Mouse (Mus musculus) stomach, embryonic 16.5 days (tissue): ENCODE measurements around the gene Dnm3. TPM values are rescaled to one million over a fixed set of nuclear protein-coding genes. Genes with fewer than 3 reads are reported as not detected.

ENCODE experiments used
- ATAC-seq: fragments of 200-750 bp; cut with Nextera tagmentation; 2 replicates; pipeline ENCODE4 v1.8.0; 2017; ENCODE audit warnings: moderate number of reproducible peaks, moderate TSS enrichment; ENCODE audit not compliant: insufficient read depth, low FRiP score
- H3K27ac ChIP-seq: fragments of 300-500 bp; sonication (generic); 2 replicates; pipeline ENCODE4 v1.5.1; 2014; ENCODE audit warnings: low read length
- H3K27me3 ChIP-seq: fragments of 300-500 bp; sonication (generic); 2 replicates; pipeline ENCODE4 v1.6.1; 2014; ENCODE audit warnings: low read length, control low read depth, mixed read lengths; ENCODE audit not compliant: control insufficient read depth, insufficient read depth
- H3K36me3 ChIP-seq: fragments of 300-500 bp; sonication (generic); 2 replicates; pipeline ENCODE4 v1.6.1; 2014; ENCODE audit warnings: low read length; ENCODE audit not compliant: control insufficient read depth, insufficient read depth
- H3K4me1 ChIP-seq: fragments of 300-500 bp; sonication (generic); 2 replicates; pipeline ENCODE4 v1.6.1; 2014; ENCODE audit warnings: low read length, control low read depth, mixed read lengths; ENCODE audit not compliant: control insufficient read depth, insufficient read depth
- H3K4me2 ChIP-seq: fragments of 300-500 bp; sonication (generic); 2 replicates; pipeline ENCODE4 v1.6.1; 2014; ENCODE audit warnings: low read depth, low read length, mixed read lengths
- H3K4me3 ChIP-seq: fragments of 300-500 bp; sonication (generic); replicated peaks from 2 replicates; pipeline ENCODE4 v1.5.1; 2014; ENCODE audit warnings: mild to moderate bottlenecking, low read length
- H3K9ac ChIP-seq: fragments of 300-500 bp; sonication (generic); 2 replicates; pipeline ENCODE4 v1.6.1; 2014; ENCODE audit warnings: low read length
- H3K9me3 ChIP-seq: fragments of 300-500 bp; sonication (generic); replicated peaks from 2 replicates; pipeline ENCODE4 v1.6.1; 2016; ENCODE audit warnings: low read length, control low read depth; ENCODE audit not compliant: control insufficient read depth
- WGBS: fragments of 180-500 bp; shearing (Covaris S2); extraction: QIAGEN DNeasy Blood & Tissue Kit; methylation state at CpG from one replicate; pipeline ENCODE4 v1.1.7; 2014; 5-methylcytosine and 5-hydroxymethylcytosine counted together
- polyA plus RNA-seq: library from polyadenylated mRNA; unstranded; fragments of >200 nt; fragmentation: Nextera tagmentation; extraction: Ambion mirVana; gene quantifications from 2 replicates; pipeline ENCODE4 v1.2.1, GENCODE M21; 2015

The Dnm3 gene
- polyA plus RNA-seq, 1 experiment from 2014 or later = 6.4 TPM

DNA sequence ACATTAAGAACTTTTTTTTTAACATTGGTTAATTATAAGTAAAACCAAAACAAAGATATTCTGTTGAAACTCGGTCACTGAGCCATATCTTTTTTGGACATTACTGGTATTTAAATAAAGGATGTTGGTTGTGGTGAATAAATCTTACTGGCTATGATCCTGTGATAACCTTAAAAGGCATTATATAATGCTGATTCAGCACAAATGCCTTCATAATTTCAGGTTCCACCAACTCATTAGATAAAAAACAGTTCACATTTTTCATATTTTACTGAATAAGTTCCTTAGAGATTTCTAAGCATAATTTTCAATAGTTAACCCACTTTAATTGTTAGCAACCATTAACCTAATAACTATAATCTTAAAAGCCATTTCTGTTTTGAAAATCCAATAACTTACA lies 4.9 kb downstream of the Dnm3 start:
- Histone ChIP-seq H3K4me1 (0 out of 2 replicates have a peak, but pooled peaks cover 3% of the 10 kb centered on the region), H3K36me3 (no peaks in the 10 kb centered on the region), H3K27ac (no peak overlapping the region), H3K27me3 (peaks cover 5% of the 10 kb centered on the region; the same call in 1 of the 2 replicates), H3K4me2 (no peak overlapping the region), H3K9me3 (no peaks in the 10 kb centered on the region), H3K9ac (no peak overlapping the region), H3K4me3 (no peak overlapping the region)
- ATAC-seq = no peak
- whole genome bisulfite sequencing = 77% methylated on average over 1 of the region's 1 CpGs

- Histone ChIP-seq H3K27me3 (no peaks in the 10 kb centered on the region), H3K9me3 (no peaks in the 10 kb centered on the region), H3K4me2 (no peak overlapping the region), H3K9ac (no peak overlapping the region), H3K27ac (no peak overlapping the region), H3K36me3 (no peaks in the 10 kb centered on the region), H3K4me3 (no peak overlapping the region), H3K4me1 (no peaks in the 10 kb centered on the region)
- no peak for ATAC-seq
Measured at GRCm38 (mm10) chr1:162471089-162471488, 6.7 kb downstream of the Dnm3 start.

GRCm38 (mm10) chr1:162469752-162470280 lies 8.0 kb downstream of the Dnm3 start:
- ATAC-seq = no peak
- H3K36me3 ChIP-seq = no peaks in the 10 kb centered on the region

DNA sequence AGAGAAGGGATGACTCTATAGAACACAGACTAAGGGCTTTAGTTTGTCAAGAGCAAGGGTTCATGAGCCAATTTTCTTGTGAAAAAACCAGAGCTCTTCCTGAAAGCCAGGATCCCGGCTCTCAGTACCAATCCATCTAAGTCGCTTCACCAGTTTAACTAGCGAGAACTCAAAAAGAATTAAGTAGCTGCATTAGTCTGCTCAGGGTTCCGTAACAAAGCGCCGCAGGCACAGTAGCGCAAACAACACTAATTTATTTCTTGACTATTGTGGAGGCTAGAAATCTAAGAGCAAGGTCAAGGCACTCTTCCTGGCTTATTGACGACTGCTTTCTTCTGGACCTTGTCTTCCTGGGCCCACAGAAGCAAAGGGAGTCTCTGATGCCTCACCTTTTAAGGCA lies 14.2 kb downstream of the Dnm3 start:
- Histone ChIP-seq H3K4me3 (no peak overlapping the region), H3K27me3 (no peaks in the 10 kb centered on the region), H3K4me2 (no peak overlapping the region), H3K9me3 (no peaks in the 10 kb centered on the region), H3K4me1 (no peaks in the 10 kb centered on the region), H3K27ac (no peak overlapping the region), H3K9ac (no peak overlapping the region), H3K36me3 (no peaks in the 10 kb centered on the region)
- WGBS = 81% methylated on average over 8 of the region's 8 CpGs
- no peak for ATAC-seq

More at GRCm38 (mm10) chr1:162469752-162470280, 8.0 kb downstream of the Dnm3 start:
- H3K9ac ChIP-seq = no peak overlapping the region
- no peak overlapping the region for H3K4me2 ChIP-seq
- no peak overlapping the region for H3K4me3 ChIP-seq
- no peak overlapping the region for H3K27ac ChIP-seq
- H3K9me3 ChIP-seq = no peaks in the 10 kb centered on the region
- WGBS = 44% methylated on average over 2 of the region's 2 CpGs
- no peaks in the 10 kb centered on the region for H3K27me3 ChIP-seq
- H3K4me1 ChIP-seq = no peaks in the 10 kb centered on the region

DNA sequence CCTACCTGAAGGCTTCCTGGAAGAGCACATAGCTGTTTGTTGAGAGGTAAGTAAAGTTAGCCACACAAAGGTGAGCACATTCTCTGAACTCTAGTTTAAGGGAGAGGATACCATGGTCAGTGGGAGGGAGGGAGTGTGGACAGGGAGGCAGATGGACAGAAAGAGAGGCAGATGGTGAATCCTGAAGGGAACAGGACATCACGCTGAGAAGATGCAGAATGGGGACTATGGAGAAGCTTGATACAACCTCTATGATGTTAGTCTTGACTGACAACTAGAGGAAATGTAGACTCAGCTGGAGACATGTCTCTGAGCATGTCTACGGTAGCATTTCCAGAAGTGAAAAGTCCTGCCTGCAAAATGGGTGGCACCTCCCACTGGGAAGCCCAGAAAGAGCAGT lies 19.1 kb downstream of the Dnm3 start:
- Histone ChIP-seq H3K4me1 (no peaks in the 10 kb centered on the region), H3K36me3 (no peaks in the 10 kb centered on the region), H3K4me2 (no peak overlapping the region), H3K27me3 (no peaks in the 10 kb centered on the region), H3K27ac (no peak overlapping the region), H3K4me3 (no peak overlapping the region), H3K9me3 (no peaks in the 10 kb centered on the region), H3K9ac (no peak overlapping the region)
- ATAC-seq = no peak
- WGBS = 86% methylated on average over 2 of the region's 2 CpGs

- Histone ChIP-seq H3K27ac (no peak overlapping the region), H3K4me1 (no peaks in the 10 kb centered on the region), H3K36me3 (no peaks in the 10 kb centered on the region), H3K27me3 (no peaks in the 10 kb centered on the region), H3K9me3 (no peaks in the 10 kb centered on the region), H3K9ac (no peak overlapping the region), H3K4me3 (no peak overlapping the region), H3K4me2 (no peak overlapping the region)
- WGBS = 92% methylated on average over 6 of the region's 6 CpGs
- no peak for ATAC-seq
Measured at GRCm38 (mm10) chr1:162456861-162457260, 21.0 kb downstream of the Dnm3 start.

- no peak for ATAC-seq
- WGBS = 78% methylated on average over 4 of the region's 4 CpGs
- H3K4me1 ChIP-seq = no peaks in the 10 kb centered on the region
Measured at GRCm38 (mm10) chr1:162456406-162456805, 21.4 kb downstream of the Dnm3 start.

DNA sequence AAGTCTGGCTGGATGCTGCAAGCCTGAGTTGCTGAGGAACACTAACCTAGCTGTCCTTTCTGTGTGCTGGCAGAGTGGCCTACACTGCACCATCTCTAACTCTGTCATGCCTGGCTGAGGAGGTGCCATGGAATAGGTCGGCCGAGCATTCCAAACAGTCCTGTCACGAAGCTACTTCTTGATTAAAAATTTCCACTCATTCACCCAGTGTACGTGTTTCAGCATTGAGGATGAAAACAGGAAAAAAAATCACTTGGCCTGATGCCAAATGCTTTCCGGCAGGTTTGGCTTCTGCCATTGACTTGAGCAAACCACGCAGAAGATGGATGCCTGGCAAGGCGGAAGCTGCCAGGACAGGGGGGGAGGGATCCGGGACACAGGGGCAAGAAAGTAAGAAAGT lies 24.3 kb downstream of the Dnm3 start:
- WGBS = 26% methylated on average over 8 of the region's 8 CpGs
- no peak overlapping the region for H3K27ac ChIP-seq
- H3K4me2 ChIP-seq = 0 out of 2 replicates have a peak overlapping the region, but pooled peaks have one; percentile 27
- no peaks in the 10 kb centered on the region for H3K27me3 ChIP-seq
- H3K36me3 ChIP-seq = no peaks in the 10 kb centered on the region
- H3K4me1 ChIP-seq = no peaks in the 10 kb centered on the region
- no peak overlapping the region for H3K4me3 ChIP-seq
- ATAC-seq = peak; percentile 44; the same call in 1 of the 2 replicates
- H3K9ac ChIP-seq = no peak overlapping the region
- no peaks in the 10 kb centered on the region for H3K9me3 ChIP-seq

More at GRCm38 (mm10) chr1:162456406-162456805, 21.4 kb downstream of the Dnm3 start:
- H3K27ac ChIP-seq = no peak overlapping the region
- no peak overlapping the region for H3K9ac ChIP-seq
- no peaks in the 10 kb centered on the region for H3K9me3 ChIP-seq
- H3K4me3 ChIP-seq = no peak overlapping the region
- no peaks in the 10 kb centered on the region for H3K36me3 ChIP-seq
- no peaks in the 10 kb centered on the region for H3K27me3 ChIP-seq
- no peak overlapping the region for H3K4me2 ChIP-seq

GRCm38 (mm10) chr1:162453030-162453429 lies 24.8 kb downstream of the Dnm3 start:
- Histone ChIP-seq H3K4me2 (no peak overlapping the region), H3K4me1 (no peaks in the 10 kb centered on the region), H3K9ac (no peak overlapping the region), H3K4me3 (no peak overlapping the region), H3K36me3 (no peaks in the 10 kb centered on the region), H3K9me3 (no peaks in the 10 kb centered on the region), H3K27ac (no peak overlapping the region), H3K27me3 (no peaks in the 10 kb centered on the region)
- no peak for ATAC-seq
- WGBS = 62% methylated on average over 6 of the region's 6 CpGs
